Comparison of ENCODE assay signal across 20 mouse cellular contexts in genomic region chr2:164002637-164003036, GRCm38 (mm10). TPM values are rescaled to one million over a fixed set of nuclear protein-coding genes. Genes with fewer than 3 reads are reported as not detected.
DNase-seq lines count a peak whose midpoint lies in the region.
"Had no signal": no experiment of that assay in that cellular context is flagged by ENCODE, and none has a peak within 500 bp of the region (broad histone marks: within the 10 kb centered on the region; RNA-seq: fewer than 3 reads in every experiment).

No protein-coding gene starts in this region.

- intact Hi-C loops in left cerebral cortex, postnatal 14 days (cut with DNase I): no loop called here
- intact Hi-C loops in left cerebral cortex, postnatal 4 days (cut with DNase I): no loop called here

- peak; percentile 52 for DNase-seq in layer of hippocampus, adult 11-12 months (ENCODE audit: low spot score)
- DNase-seq in layer of hippocampus, postnatal 25 days (ENCODE audit: extremely low spot score in 1 of 2, low spot score in 1 of 2): no peak
- DNase-seq in left cerebral cortex, postnatal 14 days (ENCODE audit: low spot score in 2 of 2): peak; percentile 34 to 46
- DNase-seq in left cerebral cortex, postnatal 4 days: no peak
- DNase-seq in right cerebral cortex, postnatal 25 days: peak; percentile 59
- DNase-seq in right cerebral cortex, postnatal 10 days (ENCODE audit: low spot score in 2 of 2): no peak
- DNase-seq in gastrocnemius, postnatal 4 days (ENCODE audit: low spot score in 2 of 2): no peak
- DNase-seq: adrenal gland, postnatal 14 days; cerebellum, adult 11-12 months; cerebellum, adult 9-11 months; embryo, embryonic 11 days; gastrocnemius, postnatal 10 days; heart, postnatal 36 days; kidney, adult 2 months; kidney, postnatal 10 days; liver, postnatal 0 days; lung, postnatal 36 days; thymus, postnatal 14 days had no signal

RNA-seq across cellular contexts. Expression of gene Ywhab, which starts 7.9 kb away (rescaled TPM):
- 100 to 1,000 TPM; 506 to 588 TPM for total RNA-seq in layer of hippocampus, postnatal 25 days (2021)
- total RNA-seq in left cerebral cortex, postnatal 14 days (2021): 100 to 1,000 TPM; 510 to 522 TPM
- total RNA-seq in left cerebral cortex, postnatal 4 days (2021): 100 to 1,000 TPM; 454 to 464 TPM
- total RNA-seq in gastrocnemius, postnatal 4 days (2021): 100 to 1,000 TPM; 129 to 132 TPM

RNA-seq across cellular contexts. Expression of gene Pabpc1l, which starts 22.6 kb away (rescaled TPM):
- total RNA-seq in layer of hippocampus, postnatal 25 days (2021): 1 to 10 TPM in 1 of 2 experiments, under 1 TPM in 1; 0.32 to 1.3 TPM
- 1 to 10 TPM in 1 of 2 experiments, under 1 TPM in 1; 0.72 to 1.0 TPM for total RNA-seq in left cerebral cortex, postnatal 14 days (2021)
- total RNA-seq in left cerebral cortex, postnatal 4 days (2021): 1 to 10 TPM; 2.4 to 3.1 TPM
- total RNA-seq in gastrocnemius, postnatal 4 days (2021): 1 to 10 TPM; 3.8 to 4.8 TPM
- total RNA-seq: granulocyte monocyte progenitor cell, adult 5-6 weeks; megakaryocyte-erythroid progenitor cell, adult 5-6 weeks had no signal

Comparison
In these comparisons a context has a peak if more than half of its experiments do, and no peak if none do; other contexts are left out.
1. DNase-seq: peak in layer of hippocampus, adult 11-12 months (single experiment), left cerebral cortex, postnatal 14 days (2 of 2) and right cerebral cortex, postnatal 25 days (single experiment); none in layer of hippocampus, postnatal 25 days (0 of 2), left cerebral cortex, postnatal 4 days (single experiment), right cerebral cortex, postnatal 10 days (0 of 2) and gastrocnemius, postnatal 4 days (0 of 2).